Mouse (Mus musculus): ENCODE measurements around the gene Mageb18. TPM values are rescaled to one million over a fixed set of nuclear protein-coding genes. Genes with fewer than 3 reads are reported as not detected.
"Not testable (repeated sequence)": the region's sequence is repeated elsewhere in the genome, so short reads cannot be mapped to it uniquely, and the experiment has no call there.

Gene Mageb18
- not detected in 2 replicates for polyA plus RNA-seq (2012; ENCODE audit: insufficient read depth, insufficient read length, low replicate concordance, missing spikeins)

DNA sequence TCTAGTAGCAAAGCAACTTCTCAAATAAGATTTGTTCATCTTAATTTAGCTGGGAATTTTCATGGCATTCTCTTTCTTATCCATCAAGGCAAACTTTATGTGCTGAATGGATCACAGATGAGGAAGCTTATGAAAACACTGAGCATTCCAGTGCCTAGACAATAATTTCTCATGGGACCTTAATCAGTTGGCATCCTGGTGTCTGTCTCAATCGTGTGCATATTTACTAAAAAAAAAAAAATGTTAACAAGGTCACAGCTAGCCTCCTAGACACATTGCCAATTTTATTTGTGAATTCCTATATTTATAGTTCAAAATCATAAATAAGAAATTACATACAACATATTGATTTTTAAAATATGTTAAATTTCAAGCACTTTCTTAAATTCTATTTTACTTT lies at the start of gene Mageb18:
Gene Mageb18, minus strand, starts transcription at position 101 of the 400 bp plus-strand sequence.
- Histone ChIP-seq H3K27ac (ENCODE audit: insufficient read depth, low read depth, low read length) (no peak within 1 kb of the TSS), H3K4me1 (ENCODE audit: control insufficient read depth, insufficient read depth, low read length) (no peaks in the 10 kb centered on the region), H3K4me3 (ENCODE audit: insufficient read depth, low read depth, low read length) (no peak within 1 kb of the TSS)
- WGBS = 71% methylated on average over 1 of the region's 1 CpGs
- TF ChIP-seq POLR2A (IDR thresholded peaks at IDR 0.05; ENCODE audit: insufficient read depth, low read depth, low read length) (no peak), CTCF (IDR thresholded peaks at IDR 0.05; ENCODE audit: insufficient read depth, low read depth, low read length) (no peak)

DNA sequence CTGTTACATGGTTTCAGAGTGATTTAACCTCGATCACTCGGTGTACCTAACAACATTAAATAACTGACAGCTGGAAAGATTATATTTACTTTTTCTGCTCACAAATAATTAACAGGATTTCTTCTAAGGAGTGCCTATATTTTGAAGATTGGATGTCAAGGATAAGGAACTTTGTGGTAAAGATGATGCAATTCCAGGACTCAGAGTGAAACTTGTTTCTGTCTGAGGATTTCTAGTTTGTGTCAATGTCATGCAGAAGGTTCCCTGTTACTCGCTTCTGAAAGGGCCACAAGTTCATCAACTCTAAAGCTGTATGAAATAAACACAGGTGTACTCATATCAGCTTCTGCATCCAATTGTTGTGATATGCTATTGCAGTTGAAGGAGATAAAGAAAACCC lies 13.4 kb upstream of the Mageb18 start:
- Histone ChIP-seq H3K27ac (ENCODE audit: insufficient read depth, low read depth, low read length) (no peak overlapping the region), H3K4me3 (ENCODE audit: insufficient read depth, low read depth, low read length) (no peak overlapping the region), H3K4me1 (ENCODE audit: control insufficient read depth, insufficient read depth, low read length) (no peaks in the 10 kb centered on the region)
- 92% methylated on average over 3 of the region's 3 CpGs for WGBS
- TF ChIP-seq POLR2A (IDR thresholded peaks at IDR 0.05; ENCODE audit: insufficient read depth, low read depth, low read length) (no peak), CTCF (IDR thresholded peaks at IDR 0.05; ENCODE audit: insufficient read depth, low read depth, low read length) (no peak)

DNA sequence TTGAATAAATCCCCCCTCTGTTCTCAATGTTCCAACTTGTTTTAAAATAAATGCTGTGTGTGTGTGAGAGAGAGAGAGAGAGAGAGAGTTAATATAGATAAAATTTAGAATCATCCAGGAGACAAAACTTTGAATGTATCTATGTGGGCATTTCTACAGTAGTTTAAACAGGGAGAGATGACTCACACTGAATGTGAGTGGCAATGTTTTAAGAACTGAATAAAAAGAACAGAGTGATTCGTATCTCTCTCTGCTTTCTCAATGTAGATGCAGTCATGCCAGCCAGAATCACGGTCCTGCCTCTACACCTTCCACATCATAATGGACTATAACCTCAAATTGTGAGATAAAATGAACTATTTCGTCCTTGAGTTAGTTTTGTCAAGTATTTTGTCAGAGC lies 11.1 kb upstream of the Mageb18 start:
- TF ChIP-seq CTCF (IDR thresholded peaks at IDR 0.05; ENCODE audit: insufficient read depth, low read depth, low read length) = no peak
- no peak for TF ChIP-seq POLR2A (IDR thresholded peaks at IDR 0.05; ENCODE audit: insufficient read depth, low read depth, low read length)
- WGBS = 63% methylated on average over 3 of the region's 3 CpGs
- H3K4me3 ChIP-seq (ENCODE audit: insufficient read depth, low read depth, low read length) = no peak overlapping the region
- no peak overlapping the region for H3K27ac ChIP-seq (ENCODE audit: insufficient read depth, low read depth, low read length)
- H3K4me1 ChIP-seq (ENCODE audit: control insufficient read depth, insufficient read depth, low read length) = no peaks in the 10 kb centered on the region

DNA sequence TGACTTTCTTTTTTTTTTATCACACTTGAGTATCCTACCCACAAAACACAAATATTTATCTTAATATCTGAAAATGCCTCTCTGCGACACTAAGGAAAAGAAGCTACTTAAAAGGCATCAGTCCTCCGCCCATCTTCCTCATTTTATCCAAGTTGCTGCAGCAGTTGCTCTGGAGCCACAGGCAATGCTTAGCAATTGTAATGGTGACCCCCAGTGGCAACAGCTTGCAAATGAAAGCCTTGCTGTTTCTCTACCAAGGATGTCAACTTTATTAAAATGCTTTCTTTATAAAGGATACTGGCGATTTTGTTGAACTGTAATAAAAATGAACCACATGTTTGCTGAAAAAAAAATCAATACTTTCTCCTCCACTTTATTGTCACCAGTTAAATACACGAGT lies 2.0 kb downstream of the Mageb18 start:
- WGBS = 27% methylated on average over 4 of the region's 4 CpGs
- Histone ChIP-seq H3K4me1 (ENCODE audit: control insufficient read depth, insufficient read depth, low read length) (no peaks in the 10 kb centered on the region), H3K27ac (ENCODE audit: insufficient read depth, low read depth, low read length) (no peak overlapping the region), H3K4me3 (ENCODE audit: insufficient read depth, low read depth, low read length) (no peak overlapping the region)
- TF ChIP-seq POLR2A (IDR thresholded peaks at IDR 0.05; ENCODE audit: insufficient read depth, low read depth, low read length) = no peak
- TF ChIP-seq CTCF (IDR thresholded peaks at IDR 0.05; ENCODE audit: insufficient read depth, low read depth, low read length) = no peak

DNA sequence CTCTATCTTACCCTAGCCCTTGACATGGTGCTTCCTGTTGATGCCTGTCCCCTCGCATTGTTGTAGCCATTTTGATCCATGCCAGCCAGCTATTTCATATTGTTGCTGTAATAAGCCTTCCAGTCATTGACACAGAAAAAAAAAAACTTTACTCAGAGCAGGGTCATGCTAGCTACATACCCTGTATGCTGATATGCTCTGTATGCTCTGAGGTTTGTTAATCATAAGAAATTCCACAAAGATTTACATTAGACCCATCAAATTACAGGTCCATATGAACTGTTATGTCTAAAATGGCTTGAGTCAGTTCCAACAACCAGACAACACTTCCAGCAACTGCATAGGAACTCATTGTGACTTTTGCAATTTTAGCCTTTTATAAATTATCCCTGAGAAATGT lies 71.5 kb downstream of the Mageb18 start:
- Histone ChIP-seq H3K4me1 (ENCODE audit: control insufficient read depth, insufficient read depth, low read length) (no peaks in the 10 kb centered on the region), H3K4me3 (ENCODE audit: insufficient read depth, low read depth, low read length) (no peak overlapping the region), H3K27ac (ENCODE audit: insufficient read depth, low read depth, low read length) (no peak overlapping the region)
- TF ChIP-seq POLR2A (IDR thresholded peaks at IDR 0.05; ENCODE audit: insufficient read depth, low read depth, low read length) = no peak
- TF ChIP-seq CTCF (IDR thresholded peaks at IDR 0.05; ENCODE audit: insufficient read depth, low read depth, low read length) = no peak
- WGBS = 75% methylated on average over 1 of the region's 1 CpGs

DNA sequence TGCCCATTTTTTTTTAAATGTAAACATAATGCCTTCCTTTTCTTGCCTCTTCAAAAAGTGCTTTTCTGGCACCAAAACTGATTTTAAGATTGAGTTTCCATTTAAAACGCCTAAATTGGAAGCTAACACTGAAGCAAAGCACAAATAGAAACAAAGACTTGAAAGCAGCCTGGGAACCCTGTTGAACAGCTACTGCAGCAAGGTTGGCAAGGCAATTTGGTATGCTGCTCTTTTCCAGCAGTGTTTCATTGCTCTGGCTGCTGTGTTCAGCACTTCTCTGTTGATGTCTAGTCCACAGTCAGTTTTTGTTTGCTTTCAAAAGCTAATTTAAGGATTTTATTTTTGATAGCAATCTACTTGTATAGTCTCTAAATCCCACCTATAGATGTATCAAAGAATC lies 101.1 kb downstream of the Mageb18 start:
- Histone ChIP-seq H3K4me3 (ENCODE audit: insufficient read depth, low read depth, low read length) (no peak overlapping the region), H3K4me1 (ENCODE audit: control insufficient read depth, insufficient read depth, low read length) (no peaks in the 10 kb centered on the region), H3K27ac (ENCODE audit: insufficient read depth, low read depth, low read length) (no peak overlapping the region)
- TF ChIP-seq POLR2A (IDR thresholded peaks at IDR 0.05; ENCODE audit: insufficient read depth, low read depth, low read length) (no peak), CTCF (IDR thresholded peaks at IDR 0.05; ENCODE audit: insufficient read depth, low read depth, low read length) (no peak)
- WGBS = 10% methylated on average over 1 of the region's 1 CpGs

DNA sequence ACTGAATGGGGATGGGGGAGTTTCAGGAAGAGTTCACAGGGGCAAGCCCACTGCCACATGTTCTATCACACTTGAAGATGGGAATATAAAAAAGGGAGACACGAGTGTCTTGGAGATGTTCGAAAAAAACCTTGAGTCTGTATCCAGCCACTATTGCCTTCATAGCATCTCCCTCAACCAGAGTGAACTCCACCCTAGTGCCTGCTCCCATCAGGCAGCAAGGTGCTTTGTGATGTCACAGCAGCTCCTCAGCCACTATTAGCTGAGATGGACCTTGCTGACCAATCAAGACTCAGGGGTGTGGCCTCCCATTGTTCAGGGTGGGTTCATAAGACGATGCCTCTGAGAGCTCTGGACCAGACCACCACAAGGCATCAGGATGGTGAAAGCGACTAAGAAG lies 109.7 kb downstream of the Mageb18 start, which contains the start of gene Gm5941:
Gene Gm5941, plus strand, starts transcription at position 301 of the 400 bp plus-strand sequence.
- H3K27ac ChIP-seq (ENCODE audit: insufficient read depth, low read depth, low read length); H3K4me3 ChIP-seq (ENCODE audit: insufficient read depth, low read depth, low read length); H3K4me1 ChIP-seq (ENCODE audit: control insufficient read depth, insufficient read depth, low read length): not testable (repeated sequence)
- 91% methylated on average over 4 of the region's 4 CpGs for WGBS

DNA sequence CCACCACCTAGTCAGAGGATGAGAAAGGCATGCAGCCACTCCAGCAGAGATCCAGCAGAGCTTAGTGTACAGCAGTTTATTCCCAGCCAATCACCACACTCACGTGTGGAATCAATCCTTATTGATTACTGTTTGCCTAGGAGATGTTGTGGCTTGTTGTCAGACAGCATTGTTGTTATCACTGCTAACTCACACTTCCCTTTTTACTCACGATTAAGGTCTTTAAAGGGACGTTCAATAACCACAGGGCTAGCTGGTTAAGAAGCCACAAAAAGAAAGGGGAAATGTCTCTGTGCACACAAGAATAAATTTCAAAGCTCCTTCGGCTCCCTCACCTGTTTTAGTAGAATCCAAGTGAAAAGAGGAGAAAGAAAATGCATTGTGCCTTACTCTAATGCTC lies 134.6 kb downstream of the Mageb18 start:
- 65% methylated on average over 4 of the region's 4 CpGs for WGBS
- Histone ChIP-seq H3K4me1 (ENCODE audit: control insufficient read depth, insufficient read depth, low read length) (no peaks in the 10 kb centered on the region), H3K4me3 (ENCODE audit: insufficient read depth, low read depth, low read length) (no peak overlapping the region), H3K27ac (ENCODE audit: insufficient read depth, low read depth, low read length) (no peak overlapping the region)
- TF ChIP-seq CTCF (IDR thresholded peaks at IDR 0.05; ENCODE audit: insufficient read depth, low read depth, low read length) (no peak), POLR2A (IDR thresholded peaks at IDR 0.05; ENCODE audit: insufficient read depth, low read depth, low read length) (no peak)

DNA sequence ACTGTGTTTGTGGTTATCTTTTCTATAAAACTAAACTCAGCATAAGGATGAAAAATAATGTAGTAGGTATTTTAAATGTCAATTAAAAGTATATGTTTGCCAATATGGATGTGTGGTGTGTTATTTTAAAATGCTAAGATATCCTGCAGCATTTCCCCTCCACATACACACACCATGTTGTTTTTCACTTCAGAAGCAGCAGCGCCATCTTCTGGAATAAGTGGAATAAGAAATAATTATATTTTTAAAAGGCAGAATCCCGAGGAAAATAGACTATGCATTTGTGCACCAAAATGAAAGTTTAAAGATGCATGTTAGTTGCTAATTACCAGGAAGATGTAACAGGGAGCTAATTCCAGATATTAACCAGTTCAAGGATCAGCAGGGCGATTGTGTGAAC lies 138.9 kb downstream of the Mageb18 start:
- Histone ChIP-seq H3K27ac (ENCODE audit: insufficient read depth, low read depth, low read length) (no peak overlapping the region), H3K4me3 (ENCODE audit: insufficient read depth, low read depth, low read length) (no peak overlapping the region), H3K4me1 (ENCODE audit: control insufficient read depth, insufficient read depth, low read length) (no peaks in the 10 kb centered on the region)
- 24% methylated on average over 3 of the region's 3 CpGs for WGBS
- TF ChIP-seq POLR2A (IDR thresholded peaks at IDR 0.05; ENCODE audit: insufficient read depth, low read depth, low read length) = no peak
- no peak for TF ChIP-seq CTCF (IDR thresholded peaks at IDR 0.05; ENCODE audit: insufficient read depth, low read depth, low read length)

DNA sequence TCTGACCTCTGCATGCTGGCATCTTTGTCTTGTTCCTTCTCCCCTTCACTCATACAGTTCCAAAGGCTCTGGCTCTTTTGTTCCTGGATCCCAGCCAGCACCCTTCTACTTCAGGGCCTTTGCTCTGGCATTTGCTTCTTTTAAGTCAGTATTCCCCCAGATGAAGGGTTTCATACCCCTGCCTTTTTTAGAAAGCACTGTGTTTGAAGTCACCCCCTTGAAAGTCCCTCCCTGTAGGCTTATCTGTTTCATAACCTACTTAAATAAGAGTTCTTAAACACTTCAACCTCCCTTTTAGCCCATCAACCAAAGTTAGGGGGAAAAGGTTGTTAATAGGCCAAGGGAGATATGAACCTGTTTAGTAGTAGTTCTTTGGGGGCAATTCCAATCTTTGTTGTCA lies 212.0 kb downstream of the Mageb18 start:
- no peak overlapping the region for H3K27ac ChIP-seq (ENCODE audit: insufficient read depth, low read depth, low read length)

More for the DNA sequence above, 212.0 kb downstream of the Mageb18 start:
- no peak overlapping the region for H3K4me3 ChIP-seq (ENCODE audit: insufficient read depth, low read depth, low read length)
- no peaks in the 10 kb centered on the region for H3K4me1 ChIP-seq (ENCODE audit: control insufficient read depth, insufficient read depth, low read length)
- TF ChIP-seq CTCF (IDR thresholded peaks at IDR 0.05; ENCODE audit: insufficient read depth, low read depth, low read length) (no peak), POLR2A (IDR thresholded peaks at IDR 0.05; ENCODE audit: insufficient read depth, low read depth, low read length) (no peak)

Data from olfactory bulb, adult 2 months (tissue).